In genomic region chr13:99444431-99444871, GRCm38 (mm10) we compare ENCODE assay signal across 11 mouse cellular contexts.
DNase-seq lines count a peak whose midpoint lies in the region; ATAC-seq and TF ChIP-seq lines count a peak whose summit lies in the region.
"Had no signal": no experiment of that assay in that cellular context is flagged by ENCODE, and none has a peak within 500 bp of the region (broad histone marks: within the 10 kb centered on the region; RNA-seq: fewer than 3 reads in every experiment).

No protein-coding gene starts in this region.

- peak; percentile 45 for DNase-seq in right cerebral cortex, postnatal 4 days
- DNase-seq in right cerebral cortex, adult 18-20 months: no peak
- peak; percentile 86 for DNase-seq in forebrain, embryonic 10.5 days (ENCODE audit: extremely low spot score, low spot score)
- DNase-seq in mesoderm, embryonic 11.5 days (ENCODE audit: low read depth, low spot score): peak; percentile 81
- peak; percentile 46 for DNase-seq in retina, postnatal 7 days (ENCODE audit: low read depth, low spot score)
- DNase-seq in T-cell, adult 2 months (ENCODE audit: low spot score): no peak
- DNase-seq in cerebellum, adult 2 months: no peak
- DNase-seq: cerebellum, adult 9-10 months had no signal

- peak overlapping the region; percentile 94 for H3K27ac ChIP-seq in forebrain, embryonic 10.5 days
- no peak overlapping the region for H3K27ac ChIP-seq in cerebellum, adult 2 months (ENCODE audit: insufficient read depth, low read length)
- H3K27ac ChIP-seq: liver, embryonic 14.5 days had no signal

- no peak for TF ChIP-seq CTCF in cerebellum, adult 2 months (IDR thresholded peaks at IDR 0.05; ENCODE audit: borderline replicate concordance, insufficient read depth, low read depth, low read length)

- no peaks in the 10 kb centered on the region for H3K27me3 ChIP-seq in forebrain, embryonic 10.5 days (ENCODE audit: poor library complexity, severe bottlenecking)
- no peaks in the 10 kb centered on the region for H3K27me3 ChIP-seq in cerebellum, adult 2 months (ENCODE audit: control insufficient read depth, insufficient read depth, low read length)
- H3K27me3 ChIP-seq: Patski had no signal

- H3K9me3 ChIP-seq in forebrain, embryonic 10.5 days: no peaks in the 10 kb centered on the region; the same call in 1 of the 2 replicates

- ATAC-seq in erythroid progenitor cell, adult 5-6 weeks (replicated peaks; ENCODE audit: low FRiP score, poor library complexity, severe bottlenecking): no peak
- ATAC-seq: Patski had no signal

- peaks cover 90% of the 10 kb centered on the region for H3K4me1 ChIP-seq in forebrain, embryonic 10.5 days
- peaks cover 46% of the 10 kb centered on the region for H3K4me1 ChIP-seq in cerebellum, adult 2 months (ENCODE audit: control insufficient read depth, insufficient read depth, low read length)

- TF ChIP-seq POLR2A in cerebellum, adult 2 months (IDR thresholded peaks at IDR 0.05; ENCODE audit: borderline replicate concordance, insufficient read depth, low read length): no peak

- H3K4me3 ChIP-seq in forebrain, embryonic 10.5 days: peak overlapping the region; percentile 57
- H3K4me3 ChIP-seq in cerebellum, adult 2 months (replicated peaks; ENCODE audit: insufficient read depth, low read depth, low read length): no peak overlapping the region

- H3K36me3 ChIP-seq in forebrain, embryonic 10.5 days (replicated peaks): peaks cover 52% of the 10 kb centered on the region

- 5% methylated on average over 10 of the region's 10 CpGs for WGBS in forebrain, embryonic 10.5 days
- WGBS in cerebellum, adult 2 months: 34% methylated on average over 10 of the region's 10 CpGs

Comparison
In these comparisons a context has a peak if more than half of its experiments do, and no peak if none do; other contexts are left out.
1. DNase-seq: peak in right cerebral cortex, postnatal 4 days (single experiment), forebrain, embryonic 10.5 days (single experiment), mesoderm, embryonic 11.5 days (single experiment) and retina, postnatal 7 days (single experiment); none in right cerebral cortex, adult 18-20 months (single experiment), T-cell, adult 2 months (single experiment) and cerebellum, adult 2 months (0 of 2).